Mouse (Mus musculus) neutrophil, adult 83 days (primary cell): ENCODE data around the gene Plce1. TPM values are rescaled to one million over a fixed set of nuclear protein-coding genes. Genes with fewer than 3 reads are reported as not detected.

ENCODE experiments used
- total RNA-seq, 2 experiments: library from RNA; stranded (reverse); gene quantifications; one replicate each; pipeline ENCODE4 v1.2.4; 2023

Plce1 gene
- not detected for total RNA-seq

GRCm38 (mm10) chr19:38480731-38481621, at the start of gene Plce1:
TSS of gene Plce1 (plus strand) at chr19:38481109.

GRCm38 (mm10) chr19:38818766-38819426, 338.0 kb downstream of the Plce1 start, which contains the start of gene Noc3l:
TSS of gene Noc3l (minus strand) at chr19:38819237.

Other genes starting within 250 kb of the Plce1 start
- gene Lgi1, start 216.6 kb upstream of the Plce1 start, total RNA-seq = not detected
- 1 to 10 TPM; 1.7 to 1.9 TPM for gene Slc35g1, start 85.1 kb upstream of the Plce1 start, total RNA-seq